23 mouse cellular contexts compared by ENCODE assay signal in the genomic region with DNA sequence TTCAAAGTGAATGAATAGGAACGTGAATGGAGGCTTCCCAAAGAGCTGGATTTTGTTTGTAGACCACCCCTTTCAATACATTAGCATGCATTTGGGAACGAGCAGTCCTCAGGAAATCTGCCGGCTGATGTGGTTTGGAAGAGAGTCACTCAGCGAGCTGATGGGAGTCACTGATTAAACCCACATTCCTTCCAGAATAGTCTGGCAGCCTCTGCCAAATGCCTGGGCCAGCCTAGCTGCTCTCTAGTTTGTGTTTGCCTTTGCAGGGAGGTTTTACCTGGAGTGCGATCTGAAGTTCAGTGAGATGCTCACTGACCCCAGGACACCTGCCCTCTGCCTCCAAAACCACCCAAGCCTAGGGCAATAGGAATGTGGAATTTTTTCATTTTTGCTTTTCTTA. TPM values are rescaled to one million over a fixed set of nuclear protein-coding genes. Genes with fewer than 3 reads are reported as not detected.
DNase-seq lines count a peak whose midpoint lies in the region; ATAC-seq and TF ChIP-seq lines count a peak whose summit lies in the region.
"Had no signal": no experiment of that assay in that cellular context is flagged by ENCODE, and none has a peak within 500 bp of the region (broad histone marks: within the 10 kb centered on the region; RNA-seq: fewer than 3 reads in every experiment).

No protein-coding gene starts in this region.

- H3K9me3 ChIP-seq in liver, embryonic 11.5 days (ENCODE audit: control insufficient read depth, low read length): no peaks in the 10 kb centered on the region
- no peaks in the 10 kb centered on the region for H3K9me3 ChIP-seq in lung, embryonic 14.5 days (ENCODE audit: low read depth, low read length)
- H3K9me3 ChIP-seq: heart, embryonic 12.5 days; midbrain, embryonic 10.5 days; neural tube, embryonic 13.5 days had no signal

- intact Hi-C loops in gastrocnemius, adult 2 months (cut with DNase I): no loop called here

- 21% methylated on average over 5 of the region's 5 CpGs for WGBS in liver, adult 2 months
- 33% methylated on average over 5 of the region's 5 CpGs for WGBS in liver, embryonic 11.5 days
- 44% methylated on average over 5 of the region's 5 CpGs for WGBS in lung, embryonic 14.5 days

- no peak for TF ChIP-seq POLR2A in liver, adult 2 months (IDR thresholded peaks at IDR 0.05; ENCODE audit: extremely low read depth, insufficient read depth, low read length)

- H3K4me3 ChIP-seq in liver, adult 2 months (ENCODE audit: insufficient read depth, low read depth, low read length): no peak overlapping the region
- no peak overlapping the region for H3K4me3 ChIP-seq in liver, embryonic 11.5 days (ENCODE audit: low read depth, low read length)
- H3K4me3 ChIP-seq in lung, embryonic 14.5 days (ENCODE audit: low read depth, low read length): no peak overlapping the region
- no peak overlapping the region for H3K4me3 ChIP-seq in gastrocnemius, adult 2 months
- H3K4me3 ChIP-seq: heart, embryonic 12.5 days; midbrain, embryonic 10.5 days; neural tube, embryonic 13.5 days had no signal

- no peaks in the 10 kb centered on the region for H3K36me3 ChIP-seq in liver, adult 2 months (ENCODE audit: control insufficient read depth, insufficient read depth, low read length)
- no peaks in the 10 kb centered on the region for H3K36me3 ChIP-seq in liver, embryonic 11.5 days (ENCODE audit: control insufficient read depth, insufficient read depth, low read length)
- no peaks in the 10 kb centered on the region for H3K36me3 ChIP-seq in lung, embryonic 14.5 days (ENCODE audit: insufficient read depth)
- H3K36me3 ChIP-seq: heart, embryonic 12.5 days; midbrain, embryonic 10.5 days; neural tube, embryonic 13.5 days had no signal

- no peaks in the 10 kb centered on the region for H3K4me1 ChIP-seq in liver, adult 2 months (ENCODE audit: control insufficient read depth, insufficient read depth, low read length)
- no peaks in the 10 kb centered on the region for H3K4me1 ChIP-seq in liver, embryonic 11.5 days (replicated peaks; ENCODE audit: control insufficient read depth, insufficient read depth, low read length)
- no peaks in the 10 kb centered on the region for H3K4me1 ChIP-seq in lung, embryonic 14.5 days (ENCODE audit: insufficient read depth)
- H3K4me1 ChIP-seq: heart, embryonic 12.5 days had no signal

- DNase-seq in liver, adult 2 months (ENCODE audit: extremely low read depth, low read depth, low spot score): peak; percentile 39
- no peak for DNase-seq in liver, embryonic 11.5 days (ENCODE audit: low spot score)
- DNase-seq in kidney, adult 9 months: peak; percentile 81
- DNase-seq in lung, embryonic 14.5 days: peak; percentile 42
- DNase-seq in gastrocnemius, adult 2 months: no peak
- no peak for DNase-seq in ovary, adult 18-20 months (ENCODE audit: low spot score)
- DNase-seq in cerebellum, postnatal 4 days (ENCODE audit: low spot score in 2 of 2): no peak
- DNase-seq: adrenal gland, postnatal 25 days; cerebellum, adult 2 months; heart, postnatal 36 days; liver; thymus, postnatal 4 days had no signal

- TF ChIP-seq CTCF in liver, adult 2 months (IDR thresholded peaks at IDR 0.05; ENCODE audit: low read depth, low read length): no peak
- no peak for TF ChIP-seq CTCF in lung, embryonic 14.5 days (IDR thresholded peaks at IDR 0.05; ENCODE audit: low read depth)
- no peak for TF ChIP-seq CTCF in gastrocnemius, adult 2 months (IDR thresholded peaks at IDR 0.05)

- H3K4me2 ChIP-seq in liver, embryonic 11.5 days: no peak overlapping the region
- H3K4me2 ChIP-seq in lung, embryonic 14.5 days: no peak overlapping the region
- H3K4me2 ChIP-seq: heart, embryonic 12.5 days; neural tube, embryonic 13.5 days had no signal

- H3K9ac ChIP-seq in liver, adult 2 months (ENCODE audit: low read depth, low read length): no peak overlapping the region
- H3K9ac ChIP-seq in liver, embryonic 11.5 days (ENCODE audit: low read depth, low read length): no peak overlapping the region
- H3K9ac ChIP-seq in lung, embryonic 14.5 days: no peak overlapping the region
- H3K9ac ChIP-seq: heart, embryonic 12.5 days; neural tube, embryonic 13.5 days had no signal

- H3K79me2 ChIP-seq in liver, adult 2 months (ENCODE audit: control insufficient read depth, insufficient read depth, low read length): no peaks in the 10 kb centered on the region

- no peaks in the 10 kb centered on the region for H3K27me3 ChIP-seq in liver, adult 2 months (ENCODE audit: control insufficient read depth, insufficient read depth, low read length)
- H3K27me3 ChIP-seq in liver, embryonic 11.5 days (replicated peaks; ENCODE audit: control insufficient read depth, insufficient read depth, low read length): no peaks in the 10 kb centered on the region
- H3K27me3 ChIP-seq in lung, embryonic 14.5 days (ENCODE audit: insufficient read depth, low read length): no peaks in the 10 kb centered on the region
- H3K27me3 ChIP-seq: heart, embryonic 12.5 days; neural tube, embryonic 13.5 days had no signal

- ATAC-seq in liver, embryonic 11.5 days (replicated peaks; ENCODE audit: low FRiP score): no peak
- ATAC-seq in lung, embryonic 14.5 days (ENCODE audit: insufficient read depth): no peak
- ATAC-seq: forebrain, embryonic 14.5 days; hindbrain, embryonic 16.5 days had no signal

- H3K27ac ChIP-seq in liver, adult 2 months (replicated peaks; ENCODE audit: insufficient read depth, low read depth, low read length): no peak overlapping the region
- H3K27ac ChIP-seq in liver, embryonic 11.5 days (ENCODE audit: low read depth, low read length): no peak overlapping the region
- no peak overlapping the region for H3K27ac ChIP-seq in lung, embryonic 14.5 days (ENCODE audit: low read depth)
- H3K27ac ChIP-seq in gastrocnemius, adult 2 months: no peak overlapping the region
- H3K27ac ChIP-seq: kidney, postnatal 0 days; midbrain, embryonic 10.5 days; neural tube, embryonic 13.5 days had no signal

RNA-seq across cellular contexts. Expression of gene Col23a1, which starts 18.6 kb away (rescaled TPM):
- total RNA-seq in liver, adult 2 months (2014; rRNA removed): 0.07 and 0.09 TPM in 2 replicates
- polyA plus RNA-seq in liver, adult 2 months (2012; rRNA removed): 0.05 TPM in 1 of 2 replicates, not detected in the other
- polyA plus RNA-seq in liver, embryonic 11.5 days (2014; fragmentation: Nextera tagmentation; extraction: Ambion mirVana): 1.6 and 2.0 TPM in 2 replicates
- 27.6 and 29.4 TPM in 2 replicates for polyA plus RNA-seq in lung, embryonic 14.5 days (2014; fragmentation: Nextera tagmentation; extraction: Ambion mirVana)
- total RNA-seq in gastrocnemius, adult 2 months (2021): 1 to 10 TPM; 1.1 to 1.8 TPM
- total RNA-seq: monocyte, adult 5-6 weeks had no signal

RNA-seq across cellular contexts. Expression of gene BC049762, which starts 45.5 kb away (rescaled TPM):
- 0.60 and 1.3 TPM in 2 replicates for total RNA-seq in liver, adult 2 months (2014; rRNA removed)
- 0.37 and 0.50 TPM in 2 replicates for polyA plus RNA-seq in liver, adult 2 months (2012; rRNA removed)
- polyA plus RNA-seq in liver, embryonic 11.5 days (2014; fragmentation: Nextera tagmentation; extraction: Ambion mirVana): 0.75 and 0.83 TPM in 2 replicates
- 0.53 and 1.4 TPM in 2 replicates for polyA plus RNA-seq in lung, embryonic 14.5 days (2014; fragmentation: Nextera tagmentation; extraction: Ambion mirVana)
- not detected for total RNA-seq in gastrocnemius, adult 2 months (2021)
- total RNA-seq: adrenal gland, postnatal 25 days; common myeloid progenitor, adult 5-6 weeks; gastrocnemius, adult 18-20 months; layer of hippocampus, postnatal 14 days; left cerebral cortex, postnatal 10 days; monocyte, adult 5-6 weeks had no signal
- polyA plus RNA-seq: neural tube, embryonic 13.5 days had no signal

RNA-seq across cellular contexts. Expression of gene Clk4, which starts 46.8 kb away (rescaled TPM):
- 99.1 and 116 TPM in 2 replicates for total RNA-seq in liver, adult 2 months (2014; rRNA removed)
- 11.1 and 13.9 TPM in 2 replicates for polyA plus RNA-seq in liver, adult 2 months (2012; rRNA removed)
- polyA plus RNA-seq in liver, embryonic 11.5 days (2014; fragmentation: Nextera tagmentation; extraction: Ambion mirVana): 92.7 and 93.0 TPM in 2 replicates
- polyA plus RNA-seq in lung, embryonic 14.5 days (2014; fragmentation: Nextera tagmentation; extraction: Ambion mirVana): 106 and 115 TPM in 2 replicates
- 10 to 100 TPM; 43.9 to 61.7 TPM for total RNA-seq in gastrocnemius, adult 2 months (2021)

Comparison
In these comparisons a context has a peak if more than half of its experiments do, and no peak if none do; other contexts are left out.
1. DNase-seq: peak in liver, adult 2 months (single experiment), kidney, adult 9 months (single experiment) and lung, embryonic 14.5 days (single experiment); none in liver, embryonic 11.5 days (single experiment), gastrocnemius, adult 2 months (single experiment), ovary, adult 18-20 months (single experiment) and cerebellum, postnatal 4 days (0 of 2).